Mouse (Mus musculus) megakaryocyte, embryonic 14.5 days (primary cell): ENCODE data around the gene Metap2. TPM values are rescaled to one million over a fixed set of nuclear protein-coding genes. Genes with fewer than 3 reads are reported as not detected.

Source experiments
- H3K27me3 ChIP-seq: replicated peaks from 2 replicates; pipeline ENCODE3; 2012; ENCODE audit warnings: inconsistent platforms
- H3K36me3 ChIP-seq: replicated peaks from 2 replicates; pipeline ENCODE3; 2012; ENCODE audit warnings: low read length, inconsistent platforms, mixed read lengths
- H3K4me1 ChIP-seq: 2 replicates; pipeline ENCODE4 v1.6.1; 2012; ENCODE audit warnings: inconsistent platforms
- H3K4me3 ChIP-seq: replicated peaks from 2 replicates; pipeline ENCODE3; 2012; ENCODE audit warnings: moderate library complexity, mild to moderate bottlenecking, inconsistent platforms
- H3K9me3 ChIP-seq: 2 replicates; pipeline ENCODE4 v1.6.1; 2012; ENCODE audit warnings: inconsistent platforms
- FLI1 ChIP-seq: IDR thresholded peaks from 2 replicates; pipeline ENCODE4 v1.6.1; 2012; ENCODE audit warnings: low read length, inconsistent platforms, mixed read lengths
- GATA1 ChIP-seq: IDR thresholded peaks from 3 replicates; pipeline ENCODE4 v1.6.1; 2012; ENCODE audit warnings: mixed read lengths, low read length, inconsistent platforms, borderline replicate concordance
- polyA plus RNA-seq: library from polyadenylated mRNA; stranded (reverse); fragments of >175 nt; gene quantifications from 2 replicates; pipeline ENCODE4 v1.2.3, GENCODE M21; 2012; ENCODE audit warnings: low replicate concordance; ENCODE audit not compliant: insufficient read depth

Metap2 gene
- polyA plus RNA-seq, 1 experiment: 494 TPM

DNA sequence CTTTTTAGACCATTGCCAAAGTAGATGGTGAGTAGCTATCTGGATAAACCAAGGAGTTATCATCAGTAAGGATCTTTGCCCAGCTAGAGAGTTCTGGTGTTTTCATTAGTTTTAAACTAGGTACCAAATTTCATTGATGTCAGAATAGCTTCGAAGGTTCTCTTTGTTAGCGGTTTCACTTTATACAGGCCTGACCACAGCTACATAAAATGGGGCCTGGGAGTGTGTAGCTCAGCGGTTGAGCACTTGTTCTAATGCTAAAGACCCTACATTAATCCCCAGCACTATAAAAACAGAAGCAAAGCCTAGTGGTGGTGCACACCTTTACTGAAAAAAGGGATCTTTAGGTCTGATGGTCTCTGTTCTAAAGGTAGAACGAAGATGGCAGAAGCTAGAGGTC is 6.3 kb downstream of the Metap2 start:
- no peak for TF ChIP-seq FLI1
- Histone ChIP-seq H3K9me3 (no peaks in the 10 kb centered on the region), H3K4me1 (peaks cover 31% of the 10 kb centered on the region), H3K4me3 (no peak overlapping the region), H3K36me3 (peaks cover 16% of the 10 kb centered on the region), H3K27me3 (no peaks in the 10 kb centered on the region)

DNA sequence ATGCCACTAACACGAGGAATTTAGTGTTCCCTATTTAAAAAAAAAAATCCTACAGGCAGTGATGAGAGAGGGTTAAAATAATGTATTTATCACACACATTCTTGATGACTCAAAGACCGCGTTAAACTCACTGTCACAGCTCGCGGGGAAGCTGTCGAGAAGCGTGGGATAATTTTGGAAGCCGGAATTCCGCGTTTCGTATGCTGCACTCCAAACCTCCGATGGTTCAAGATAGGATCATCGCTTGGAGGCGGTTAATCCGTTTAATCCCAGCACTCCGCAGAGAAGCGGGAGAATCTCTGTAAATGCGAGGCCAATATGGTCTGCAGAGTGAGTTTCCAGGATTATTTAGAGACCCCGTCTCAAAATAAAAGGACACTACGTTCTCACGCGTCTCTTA is 6.9 kb downstream of the Metap2 start:
- Histone ChIP-seq H3K27me3 (no peaks in the 10 kb centered on the region), H3K4me3 (peak overlapping the region; percentile 93), H3K36me3 (peaks cover 22% of the 10 kb centered on the region), H3K4me1 (peaks cover 34% of the 10 kb centered on the region), H3K9me3 (no peaks in the 10 kb centered on the region)
- TF ChIP-seq GATA1: no peak
- TF ChIP-seq FLI1: no peak

DNA sequence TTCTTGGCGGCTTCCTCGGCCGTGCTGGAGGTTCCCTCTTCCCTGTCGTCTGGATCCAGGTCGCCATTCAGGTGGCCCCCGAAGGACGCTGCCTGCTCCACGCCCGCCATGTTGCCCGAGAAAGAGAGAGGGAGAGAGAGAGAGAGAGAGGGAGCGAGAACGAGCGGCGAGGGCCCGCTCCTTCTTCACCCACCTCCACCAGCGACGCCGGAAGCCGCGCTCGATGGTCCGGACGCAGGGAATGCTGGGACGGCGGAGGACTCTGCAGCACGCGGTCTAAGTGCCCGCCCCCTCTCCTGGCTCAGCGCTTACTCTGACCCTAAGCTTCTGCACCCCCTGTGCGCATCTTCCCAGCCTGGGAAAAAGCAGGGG is 7.3 kb downstream of the Metap2 start:
- peaks cover 34% of the 10 kb centered on the region for H3K4me1 ChIP-seq
- peaks cover 26% of the 10 kb centered on the region for H3K36me3 ChIP-seq

DNA sequence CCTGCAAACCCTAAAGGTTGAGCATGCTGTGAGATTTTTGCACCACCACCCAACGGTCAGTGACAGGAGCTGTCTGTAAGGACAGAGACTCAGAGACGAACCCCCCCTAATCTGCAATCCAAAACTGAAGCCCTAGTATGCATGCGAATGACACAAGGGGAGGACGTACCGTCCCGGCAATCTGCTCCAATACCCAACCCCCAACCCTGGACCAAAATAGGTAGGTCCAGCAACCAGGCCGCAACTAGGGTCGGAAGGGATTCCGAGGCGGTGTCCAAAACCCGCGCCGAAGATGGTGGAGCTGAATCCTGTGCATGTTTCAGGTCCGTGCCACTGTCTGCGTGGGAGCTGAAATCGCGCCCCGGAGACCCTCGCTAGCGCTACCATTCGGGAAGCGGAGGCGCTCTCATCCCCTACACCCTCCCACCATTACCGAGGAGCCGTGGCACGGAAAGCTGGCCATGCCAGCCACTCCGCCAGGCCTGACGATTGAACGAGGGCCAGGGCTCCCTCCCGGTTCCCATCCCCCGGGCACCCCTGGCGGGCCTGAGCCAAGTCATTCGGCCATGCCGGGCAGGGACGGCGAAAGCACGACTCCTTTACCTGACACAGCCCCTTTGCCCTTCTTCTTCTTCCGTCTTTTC is 7.8 kb downstream of the Metap2 start:
- peaks cover 31% of the 10 kb centered on the region for H3K36me3 ChIP-seq
- H3K4me3 ChIP-seq: peak overlapping the region; percentile 93

More for the DNA sequence above, 7.3 kb downstream of the Metap2 start:
- H3K4me3 ChIP-seq: peak overlapping the region; percentile 93
- TF ChIP-seq GATA1: no peak
- no peak for TF ChIP-seq FLI1
- H3K9me3 ChIP-seq: no peaks in the 10 kb centered on the region
- H3K27me3 ChIP-seq: no peaks in the 10 kb centered on the region

DNA sequence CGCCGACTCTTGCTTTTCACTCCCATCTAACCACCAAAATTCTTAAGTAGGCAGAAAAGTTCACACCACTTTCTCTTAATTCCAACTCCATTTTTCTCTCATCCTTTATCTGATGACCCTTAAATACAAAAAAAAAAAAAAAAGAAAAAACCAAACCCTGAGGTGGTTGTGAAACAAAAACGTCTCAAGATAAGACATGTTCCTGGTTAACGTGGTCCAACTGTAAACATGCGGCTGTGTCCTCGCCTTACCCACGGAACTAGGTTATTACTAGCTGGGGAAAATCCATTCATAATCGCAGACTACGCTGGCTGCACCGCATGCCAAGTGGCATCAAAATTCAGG is 8.3 kb downstream of the Metap2 start:
- TF ChIP-seq FLI1: no peak
- no peak for TF ChIP-seq GATA1
- no peaks in the 10 kb centered on the region for H3K27me3 ChIP-seq
- peaks cover 42% of the 10 kb centered on the region for H3K4me1 ChIP-seq
- peak overlapping the region; percentile 93 for H3K4me3 ChIP-seq
- H3K36me3 ChIP-seq: peaks cover 35% of the 10 kb centered on the region
- no peaks in the 10 kb centered on the region for H3K9me3 ChIP-seq

More for the DNA sequence above, 7.8 kb downstream of the Metap2 start:
- Histone ChIP-seq H3K4me1 (peaks cover 37% of the 10 kb centered on the region), H3K27me3 (no peaks in the 10 kb centered on the region), H3K9me3 (no peaks in the 10 kb centered on the region)
- TF ChIP-seq GATA1 (no peak), FLI1 (no peak)

DNA sequence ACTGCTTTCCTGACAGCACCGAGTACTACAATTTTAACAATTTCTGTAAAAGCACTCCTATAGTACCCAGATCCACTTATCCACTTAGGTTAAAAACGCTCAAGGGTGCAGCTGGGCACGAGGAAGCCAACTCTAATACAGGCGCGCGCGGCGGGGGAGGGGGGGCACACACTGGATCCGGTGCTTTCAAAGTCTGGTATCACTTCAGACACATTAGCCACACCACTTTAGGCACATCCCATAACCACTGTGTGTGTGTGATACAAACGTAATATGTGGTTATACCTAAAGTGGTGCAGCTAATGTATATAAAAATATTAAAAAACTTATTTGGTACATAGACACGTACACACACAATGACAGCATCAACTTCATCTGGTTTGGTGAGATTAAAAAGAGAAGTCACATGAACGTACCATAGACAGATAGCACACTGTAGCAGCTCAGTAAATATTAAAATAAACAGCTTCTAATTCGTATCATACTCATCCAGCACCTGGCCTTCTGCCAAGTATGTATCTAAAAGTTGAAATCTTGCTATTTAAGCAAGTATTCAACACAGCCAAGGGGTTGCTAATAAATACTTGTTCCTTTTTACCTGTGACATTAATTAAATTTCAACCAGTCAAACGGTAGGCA is 10.9 kb downstream of the Metap2 start:
- no peaks in the 10 kb centered on the region for H3K9me3 ChIP-seq
- H3K4me3 ChIP-seq: no peak overlapping the region
- no peaks in the 10 kb centered on the region for H3K27me3 ChIP-seq
- H3K4me1 ChIP-seq: peaks cover 62% of the 10 kb centered on the region
- TF ChIP-seq FLI1: no peak
- peaks cover 49% of the 10 kb centered on the region for H3K36me3 ChIP-seq

DNA sequence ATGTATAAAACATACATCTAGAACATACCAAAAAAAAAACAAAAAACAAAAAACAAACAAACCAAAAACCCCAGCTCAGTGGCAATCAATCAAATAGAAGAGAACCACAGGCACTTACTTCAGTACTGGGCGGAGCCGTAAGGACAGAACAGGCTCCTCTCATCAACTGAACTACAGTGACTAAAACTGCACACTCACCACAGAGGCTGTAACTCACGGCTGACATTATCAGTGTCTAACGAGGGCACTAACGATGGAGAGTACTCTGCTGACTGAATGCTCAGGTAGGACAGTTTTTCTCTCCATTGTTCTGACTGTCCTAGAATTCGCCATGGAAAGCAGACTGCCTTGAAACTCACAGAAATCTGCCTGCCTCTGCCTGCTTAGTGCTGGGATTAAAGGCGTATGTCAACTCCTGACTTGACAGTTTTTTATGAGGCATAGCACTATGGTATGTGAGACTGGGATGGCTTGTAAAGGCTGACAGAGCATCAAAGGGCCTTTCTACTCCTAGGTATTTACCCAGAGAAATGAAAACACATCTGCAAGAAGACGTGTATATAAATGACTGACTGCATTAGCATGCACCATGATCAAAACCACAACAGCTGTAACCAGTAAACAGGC is 14.0 kb downstream of the Metap2 start:
- TF ChIP-seq GATA1 (no peak), FLI1 (no peak)
- Histone ChIP-seq H3K4me3 (peak overlapping the region; percentile 31), H3K9me3 (no peaks in the 10 kb centered on the region), H3K27me3 (no peaks in the 10 kb centered on the region), H3K36me3 (peaks cover 80% of the 10 kb centered on the region), H3K4me1 (peaks cover 60% of the 10 kb centered on the region)

DNA sequence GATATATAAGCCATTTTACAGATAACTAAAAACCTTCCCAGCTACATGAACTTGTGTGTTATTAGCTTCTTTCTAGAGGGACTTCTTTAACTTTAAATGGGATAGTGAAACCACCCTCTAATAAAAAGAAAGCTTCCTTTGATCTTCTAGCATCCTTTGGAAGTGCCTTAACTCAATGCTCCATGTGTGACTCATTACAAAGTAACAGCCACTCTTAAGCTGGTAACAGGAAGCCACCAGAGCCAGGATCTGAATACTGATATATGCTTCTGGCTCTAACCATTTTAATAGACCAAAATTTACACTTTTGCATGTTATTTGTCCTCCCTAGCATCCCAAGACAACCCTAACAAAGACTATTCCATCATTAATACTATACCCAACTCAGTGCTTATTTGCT is 15.0 kb downstream of the Metap2 start:
- H3K4me3 ChIP-seq: no peak overlapping the region
- H3K36me3 ChIP-seq: peaks cover 79% of the 10 kb centered on the region
- H3K9me3 ChIP-seq: no peaks in the 10 kb centered on the region
- H3K27me3 ChIP-seq: no peaks in the 10 kb centered on the region
- peaks cover 60% of the 10 kb centered on the region for H3K4me1 ChIP-seq
- TF ChIP-seq FLI1 (no peak), GATA1 (no peak)

DNA sequence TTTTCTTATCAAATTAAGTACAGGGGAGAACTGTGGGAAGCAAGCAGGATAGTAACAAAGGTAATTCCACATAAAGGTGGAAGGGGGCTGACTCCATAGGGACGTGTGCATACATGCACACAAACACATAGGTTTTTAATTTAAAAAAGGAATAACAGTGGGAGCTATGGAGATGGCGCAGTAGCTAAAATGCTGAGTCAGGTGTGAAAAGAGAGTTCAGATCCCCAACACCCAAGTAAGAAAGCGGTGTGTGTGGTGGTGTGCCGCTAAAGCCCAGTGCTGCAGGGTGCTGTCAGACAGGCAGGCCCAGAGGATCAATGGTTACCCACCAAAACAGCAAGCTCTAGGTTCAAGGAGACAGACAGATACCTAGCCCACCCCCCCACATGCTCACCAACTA is 18.2 kb downstream of the Metap2 start:
- Histone ChIP-seq H3K27me3 (no peaks in the 10 kb centered on the region), H3K36me3 (peaks cover 74% of the 10 kb centered on the region), H3K4me1 (peaks cover 48% of the 10 kb centered on the region), H3K4me3 (no peak overlapping the region), H3K9me3 (no peaks in the 10 kb centered on the region)
- TF ChIP-seq GATA1 (no peak), FLI1 (no peak)

DNA sequence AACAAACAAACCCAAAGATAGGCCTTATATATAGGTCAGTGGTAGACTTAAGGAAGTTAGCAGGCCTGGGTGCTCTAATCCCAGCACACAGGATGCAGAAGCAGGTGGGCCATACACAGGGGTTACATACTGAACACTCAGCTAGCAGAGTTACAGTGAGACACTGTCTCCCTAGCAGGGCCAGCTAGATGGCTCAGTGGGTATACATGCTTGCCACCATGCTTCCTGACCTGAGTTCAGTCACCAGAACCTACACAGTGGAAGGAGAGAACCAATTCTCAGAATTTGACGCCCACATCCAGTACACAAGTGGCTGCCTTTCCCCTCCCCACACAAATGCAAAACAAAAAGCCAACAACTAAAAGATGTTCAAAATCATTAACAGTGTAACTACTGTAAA is 20.1 kb downstream of the Metap2 start:
- TF ChIP-seq GATA1: no peak
- no peak for TF ChIP-seq FLI1

DNA sequence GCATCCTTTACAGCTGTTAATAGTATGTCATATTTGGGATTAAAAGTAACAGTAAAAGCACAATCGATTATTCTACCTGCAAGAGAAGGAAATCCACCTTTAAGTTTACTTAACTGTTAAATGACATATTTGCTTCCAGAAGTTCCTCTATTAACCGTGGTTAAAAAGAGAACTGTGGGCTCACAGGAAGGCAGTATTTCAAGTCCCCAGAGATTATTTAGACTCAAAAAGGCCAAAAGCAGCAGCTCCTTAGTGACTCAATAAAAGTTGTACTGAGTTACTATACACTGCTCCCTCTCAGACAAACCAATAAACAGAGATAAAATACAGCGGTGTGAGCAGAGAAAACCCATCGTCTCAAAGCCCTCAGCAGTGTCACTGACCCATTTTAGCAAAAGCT is 28.0 kb downstream of the Metap2 start:
- H3K9me3 ChIP-seq: no peaks in the 10 kb centered on the region
- H3K4me1 ChIP-seq: peaks cover 25% of the 10 kb centered on the region
- no peaks in the 10 kb centered on the region for H3K27me3 ChIP-seq
- H3K36me3 ChIP-seq: peaks cover 97% of the 10 kb centered on the region
- H3K4me3 ChIP-seq: no peak overlapping the region
- TF ChIP-seq GATA1: no peak
- no peak for TF ChIP-seq FLI1

More for the DNA sequence above, 20.1 kb downstream of the Metap2 start:
- H3K36me3 ChIP-seq: peaks cover 80% of the 10 kb centered on the region
- H3K4me1 ChIP-seq: peaks cover 30% of the 10 kb centered on the region
- no peaks in the 10 kb centered on the region for H3K27me3 ChIP-seq
- no peaks in the 10 kb centered on the region for H3K9me3 ChIP-seq
- H3K4me3 ChIP-seq: no peak overlapping the region
